Mouse (Mus musculus) embryonic fibroblast, embryonic 13.5 days (primary cell): ENCODE results near the gene Fam189a2.

Source experiments
- CTCF ChIP-seq: IDR thresholded peaks from 2 replicates; pipeline ENCODE4 v1.5.1; 2011; ENCODE audit warnings: mild to moderate bottlenecking, control low read depth, low read length, moderate library complexity, borderline replicate concordance; ENCODE audit not compliant: insufficient read depth
- POLR2A ChIP-seq: IDR thresholded peaks from 2 replicates; pipeline ENCODE4 v1.6.1; 2011; ENCODE audit warnings: low read depth, mild to moderate bottlenecking, control low read depth, low read length, moderate library complexity

- TF ChIP-seq CTCF (no peak), POLR2A (no peak)
These were observed 62.5 kb downstream of the Fam189a2 start for GRCm38 (mm10) chr19:23968125-23968861.
